Comparison of ENCODE assay signal across 8 mouse cellular contexts in genomic region chr8:95715676-95716531, GRCm38 (mm10). TPM values are rescaled to one million over a fixed set of nuclear protein-coding genes. Genes with fewer than 3 reads are reported as not detected.
A peak's percentile ranks its signal among the peaks of the same experiment; 100 is the strongest.
DNase-seq lines count a peak whose midpoint lies in the region; ATAC-seq lines count a peak whose summit lies in the region.

TSS of gene Setd6 (plus strand) at chr8:95715881.

- H3K27me3 ChIP-seq in intestine, embryonic 15.5 days (replicated peaks): no peaks in the 10 kb centered on the region
- no peaks in the 10 kb centered on the region for H3K27me3 ChIP-seq in limb, embryonic 11.5 days (ENCODE audit: control insufficient read depth, insufficient read depth, low read length)
- no peaks in the 10 kb centered on the region for H3K27me3 ChIP-seq in midbrain, embryonic 13.5 days

- no peaks in the 10 kb centered on the region for H3K9me3 ChIP-seq in intestine, embryonic 15.5 days
- H3K9me3 ChIP-seq in limb, embryonic 11.5 days (ENCODE audit: control insufficient read depth, low read length): no peaks in the 10 kb centered on the region
- H3K9me3 ChIP-seq in midbrain, embryonic 13.5 days: no peaks in the 10 kb centered on the region

- peaks cover 4% of the 10 kb centered on the region; the same call in 1 of the 2 replicates for H3K36me3 ChIP-seq in intestine, embryonic 15.5 days
- peaks cover 9% of the 10 kb centered on the region; the same call in 1 of the 2 replicates for H3K36me3 ChIP-seq in limb, embryonic 11.5 days (ENCODE audit: control insufficient read depth, insufficient read depth, low read length)
- peaks cover 63% of the 10 kb centered on the region for H3K36me3 ChIP-seq in midbrain, embryonic 13.5 days

- peak; percentile 78 for DNase-seq in layer of hippocampus, adult 11-12 months (ENCODE audit: low spot score)
- DNase-seq in layer of hippocampus, adult 9-10 months (ENCODE audit: low spot score): no peak
- peak; percentile 76 for DNase-seq in embryo, embryonic 11.5 days (ENCODE audit: low read depth, low spot score)
- DNase-seq in gastrocnemius, postnatal 36 days: peak; percentile 70 to 75
- DNase-seq in limb, embryonic 11.5 days (ENCODE audit: low spot score): peak; percentile 90
- peak; percentile 77 for DNase-seq in spleen, adult 12 weeks (ENCODE audit: low spot score)

- H3K4me2 ChIP-seq in intestine, embryonic 15.5 days (replicated peaks): peak within 1 kb of the TSS; percentile 80
- H3K4me2 ChIP-seq in limb, embryonic 11.5 days (ENCODE audit: low read depth, severe bottlenecking): peak within 1 kb of the TSS; percentile 87
- H3K4me2 ChIP-seq in midbrain, embryonic 13.5 days (replicated peaks): peak within 1 kb of the TSS; percentile 96

- peaks cover 10% of the 10 kb centered on the region; the same call in 1 of the 2 replicates for H3K4me1 ChIP-seq in intestine, embryonic 15.5 days (replicated peaks)
- peaks cover 9% of the 10 kb centered on the region for H3K4me1 ChIP-seq in limb, embryonic 11.5 days (ENCODE audit: control insufficient read depth, insufficient read depth, low read length)
- peaks cover 21% of the 10 kb centered on the region for H3K4me1 ChIP-seq in midbrain, embryonic 13.5 days (replicated peaks)

- intact Hi-C loops in gastrocnemius, postnatal 36 days (cut with DNase I): no loop called here

- H3K27ac ChIP-seq in intestine, embryonic 15.5 days: peak within 1 kb of the TSS; percentile 73
- H3K27ac ChIP-seq in limb, embryonic 11.5 days (replicated peaks; ENCODE audit: low read depth, low read length): 0 out of 2 replicates have a peak within 1 kb of the TSS, but pooled peaks have one; percentile 33
- H3K27ac ChIP-seq in midbrain, embryonic 13.5 days: peak within 1 kb of the TSS; percentile 73

- H3K4me3 ChIP-seq in intestine, embryonic 15.5 days (replicated peaks): peak within 1 kb of the TSS; percentile 95
- peak within 1 kb of the TSS; percentile 75 for H3K4me3 ChIP-seq in limb, embryonic 11.5 days (ENCODE audit: low read depth, low read length)
- peak within 1 kb of the TSS; percentile 89 for H3K4me3 ChIP-seq in midbrain, embryonic 13.5 days (replicated peaks)

- WGBS in intestine, embryonic 15.5 days: under 1% methylated on average over 79 of the region's 79 CpGs
- under 1% methylated on average over 71 of the region's 79 CpGs for WGBS in limb, embryonic 11.5 days
- WGBS in midbrain, embryonic 13.5 days: under 1% methylated on average over 76 of the region's 79 CpGs

- peak within 1 kb of the TSS; percentile 90 for H3K9ac ChIP-seq in intestine, embryonic 15.5 days
- peak within 1 kb of the TSS; percentile 80 for H3K9ac ChIP-seq in limb, embryonic 11.5 days (ENCODE audit: low read length)
- peak within 1 kb of the TSS; percentile 90 for H3K9ac ChIP-seq in midbrain, embryonic 13.5 days (replicated peaks)

- ATAC-seq in intestine, embryonic 15.5 days: peak; percentile 94
- peak; percentile 87 for ATAC-seq in limb, embryonic 11.5 days (ENCODE audit: insufficient number of reproducible peaks, low FRiP score, low TSS enrichment, low read depth)
- peak; percentile 90 for ATAC-seq in midbrain, embryonic 13.5 days

RNA-seq across cellular contexts. Expression of gene Setd6, which starts in this region (rescaled TPM):
- 10 to 100 TPM in 1 of 2 experiments, 1 to 10 TPM in 1; 9.6 to 13.3 TPM for total RNA-seq in gastrocnemius, postnatal 36 days (2021)
- polyA plus RNA-seq in intestine, embryonic 15.5 days (2015; fragmentation: Nextera tagmentation; extraction: Ambion mirVana): 19.7 and 24.3 TPM in 2 replicates
- polyA plus RNA-seq in limb, embryonic 11.5 days (2014; fragmentation: Nextera tagmentation; extraction: Ambion mirVana): 17.8 and 19.7 TPM in 2 replicates
- polyA plus RNA-seq in midbrain, embryonic 13.5 days (2015; fragmentation: Nextera tagmentation; extraction: Ambion mirVana): 22.1 and 23.6 TPM in 2 replicates
